Mouse (Mus musculus): ENCODE data around the gene Gramd1b. TPM values are rescaled to one million over a fixed set of nuclear protein-coding genes. Genes with fewer than 3 reads are reported as not detected.

Gene Gramd1b
- polyA plus RNA-seq, 1 experiment from 2014 or later = 5.2 TPM

DNA sequence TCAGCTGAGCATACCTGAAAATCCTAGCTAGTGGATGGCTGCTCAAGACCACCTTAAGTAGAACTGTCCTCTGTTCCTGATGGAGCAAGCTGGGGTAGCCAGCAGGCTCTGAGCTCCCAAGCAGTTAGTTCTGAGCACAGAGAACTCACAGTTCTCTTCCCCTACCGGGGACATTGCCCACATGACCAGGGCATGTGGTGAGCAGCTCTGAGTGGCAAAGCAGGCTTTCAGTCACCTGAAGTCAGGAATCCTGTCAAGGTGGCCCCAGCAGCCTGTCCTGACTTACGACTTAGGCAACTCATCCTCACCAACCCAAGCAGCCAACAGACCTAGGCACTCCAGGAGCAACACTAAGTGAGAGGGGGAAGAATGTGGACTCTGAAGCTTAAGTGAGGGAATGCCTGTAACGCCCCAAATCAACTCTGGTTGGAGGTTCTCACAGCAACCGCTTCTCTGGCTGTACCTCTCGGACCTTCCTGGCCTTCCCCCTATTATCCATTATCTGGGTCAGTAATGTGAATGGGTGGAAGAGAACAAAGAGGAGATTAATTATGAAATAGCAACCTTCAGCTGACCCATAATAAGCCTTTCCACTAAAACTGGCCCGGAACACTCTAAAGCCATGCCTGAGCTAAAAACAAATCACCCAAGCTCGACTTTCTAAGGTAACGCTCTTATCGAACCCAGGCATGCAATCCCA lies 154.3 kb downstream of the Gramd1b start:
- H3K9me3 ChIP-seq = no peaks in the 10 kb centered on the region
- no peak overlapping the region; the same call in 1 of the 2 replicates for H3K9ac ChIP-seq (replicated peaks)
- 0 out of 2 replicates have a peak, but pooled peaks have one; percentile 27 for ATAC-seq (ENCODE audit: insufficient number of reproducible peaks, insufficient read depth, low FRiP score, low TSS enrichment, low read depth)
- no peak overlapping the region for H3K4me3 ChIP-seq (replicated peaks)
- 0 out of 2 replicates have a peak, but pooled peaks cover 4% of the 10 kb centered on the region for H3K27me3 ChIP-seq
- no peaks in the 10 kb centered on the region for H3K36me3 ChIP-seq
- peaks cover 15% of the 10 kb centered on the region for H3K4me1 ChIP-seq (replicated peaks)
- H3K27ac ChIP-seq = no peak overlapping the region
- 77% methylated on average over 9 of the region's 9 CpGs for WGBS
- peak overlapping the region; percentile 49; the same call in 1 of the 2 replicates for H3K4me2 ChIP-seq

DNA sequence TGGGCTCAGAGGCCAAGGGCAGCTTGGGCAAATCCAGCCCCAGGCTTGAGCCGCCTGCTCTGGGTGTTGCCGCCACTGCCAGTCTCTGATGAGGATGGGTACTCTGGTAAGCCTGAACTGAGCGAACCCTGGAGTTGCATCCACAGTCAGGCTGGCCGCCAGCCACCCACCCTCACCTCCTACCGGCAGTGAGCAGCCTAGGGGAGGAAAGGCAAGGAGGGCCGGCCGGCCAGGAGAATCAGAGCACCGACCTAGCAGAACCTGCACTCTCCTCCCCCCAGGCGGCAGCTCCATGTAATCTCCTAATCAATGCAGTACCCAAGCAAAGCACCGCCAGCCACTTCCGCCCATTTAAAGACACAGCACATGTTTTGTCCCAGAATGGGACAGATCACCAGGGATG lies 155.0 kb downstream of the Gramd1b start:
- H3K36me3 ChIP-seq = no peaks in the 10 kb centered on the region
- WGBS = 10% methylated on average over 11 of the region's 11 CpGs
- H3K4me1 ChIP-seq (replicated peaks) = peaks cover 11% of the 10 kb centered on the region
- no peaks in the 10 kb centered on the region for H3K9me3 ChIP-seq
- H3K4me2 ChIP-seq = peak overlapping the region; percentile 49
- H3K27me3 ChIP-seq = 0 out of 2 replicates have a peak, but pooled peaks cover 4% of the 10 kb centered on the region
- peak overlapping the region; percentile 2 for H3K4me3 ChIP-seq (replicated peaks)
- peak overlapping the region; percentile 13; the same call in 1 of the 2 replicates for H3K9ac ChIP-seq (replicated peaks)
- ATAC-seq (ENCODE audit: insufficient number of reproducible peaks, insufficient read depth, low FRiP score, low TSS enrichment, low read depth) = peak; percentile 66
- H3K27ac ChIP-seq = no peak overlapping the region

DNA sequence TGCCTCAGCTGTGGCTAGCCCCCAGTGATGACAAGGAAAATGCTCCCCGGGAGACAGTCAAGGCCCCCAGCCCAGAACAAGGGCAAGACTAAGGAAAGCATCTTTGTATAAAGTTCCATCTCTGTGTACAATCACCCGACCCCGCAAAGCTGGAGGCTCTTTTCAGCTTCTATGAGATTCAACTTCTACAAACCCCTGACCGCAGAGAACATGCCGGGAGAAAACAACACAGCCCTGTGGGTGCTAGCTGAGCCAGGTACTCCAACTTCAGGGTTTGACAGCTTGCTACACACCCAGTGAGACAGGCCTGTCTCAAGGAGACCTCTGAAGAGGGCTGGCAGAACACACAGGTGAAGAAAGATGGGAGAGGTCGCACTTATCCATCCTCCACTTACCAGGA lies 155.7 kb downstream of the Gramd1b start:
- no peak overlapping the region for H3K27ac ChIP-seq

DNA sequence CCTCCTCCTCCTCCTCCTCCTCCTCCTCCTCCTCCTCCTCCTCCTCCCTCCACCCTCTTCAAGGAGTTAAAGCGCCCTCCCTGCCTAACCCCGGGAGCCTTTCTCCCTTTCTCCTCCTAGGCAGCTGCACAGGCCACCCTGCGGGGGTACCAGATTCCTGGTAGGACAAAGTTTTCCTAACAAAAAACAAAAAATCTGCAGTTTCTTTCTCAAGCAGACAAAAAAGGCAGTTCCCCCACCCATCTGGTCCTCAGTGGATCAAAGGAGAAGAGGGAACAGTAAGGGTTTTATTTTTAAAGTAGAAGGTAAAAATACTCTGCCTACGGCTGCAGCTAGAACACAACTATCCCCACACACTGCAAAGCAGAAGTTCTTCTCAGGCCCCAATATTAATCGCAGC lies 156.2 kb downstream of the Gramd1b start:
- peaks cover 11% of the 10 kb centered on the region for H3K4me1 ChIP-seq (replicated peaks)
- ATAC-seq (ENCODE audit: insufficient number of reproducible peaks, insufficient read depth, low FRiP score, low TSS enrichment, low read depth) = no peak
- H3K4me2 ChIP-seq = no peak overlapping the region
- no peak overlapping the region for H3K9ac ChIP-seq (replicated peaks)
- no peak overlapping the region for H3K27ac ChIP-seq
- no peaks in the 10 kb centered on the region for H3K36me3 ChIP-seq
- H3K9me3 ChIP-seq = no peaks in the 10 kb centered on the region
- WGBS = 49% methylated on average over 4 of the region's 5 CpGs
- 0 out of 2 replicates have a peak, but pooled peaks cover 4% of the 10 kb centered on the region for H3K27me3 ChIP-seq
- H3K4me3 ChIP-seq (replicated peaks) = no peak overlapping the region

More for the DNA sequence above, 155.7 kb downstream of the Gramd1b start:
- Histone ChIP-seq H3K9ac (replicated peaks) (no peak overlapping the region), H3K36me3 (no peaks in the 10 kb centered on the region), H3K4me1 (replicated peaks) (peaks cover 11% of the 10 kb centered on the region), H3K4me3 (replicated peaks) (no peak overlapping the region), H3K4me2 (no peak overlapping the region), H3K27me3 (0 out of 2 replicates have a peak, but pooled peaks cover 4% of the 10 kb centered on the region), H3K9me3 (no peaks in the 10 kb centered on the region)
- ATAC-seq (ENCODE audit: insufficient number of reproducible peaks, insufficient read depth, low FRiP score, low TSS enrichment, low read depth) = no peak
- WGBS = 75% methylated on average over 6 of the region's 6 CpGs

DNA sequence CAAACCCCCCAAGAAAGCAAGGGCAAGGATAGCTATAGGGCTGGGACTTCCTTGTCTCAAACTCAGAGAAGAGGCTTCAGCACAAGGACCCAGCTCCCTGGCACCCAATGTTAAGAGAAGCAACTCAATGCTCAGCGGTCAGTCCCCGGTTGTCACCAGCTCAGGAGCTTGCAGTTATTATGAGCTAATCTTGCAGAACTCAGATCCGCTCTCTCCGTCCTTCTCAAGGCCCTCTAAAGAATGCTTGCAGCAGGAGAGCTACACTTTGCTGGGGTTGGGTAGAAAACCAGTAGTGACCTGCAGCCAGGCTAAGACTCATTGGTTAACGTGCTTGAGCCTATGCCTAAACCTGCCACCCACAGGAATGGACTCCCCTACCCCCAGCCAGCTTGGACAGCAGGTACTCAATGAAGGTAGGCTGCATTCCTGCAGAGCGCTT lies 156.6 kb downstream of the Gramd1b start:
- Histone ChIP-seq H3K9ac (replicated peaks) (no peak overlapping the region), H3K27ac (no peak overlapping the region), H3K36me3 (no peaks in the 10 kb centered on the region), H3K4me1 (replicated peaks) (peaks cover 11% of the 10 kb centered on the region), H3K9me3 (no peaks in the 10 kb centered on the region), H3K27me3 (0 out of 2 replicates have a peak, but pooled peaks cover 4% of the 10 kb centered on the region), H3K4me3 (replicated peaks) (no peak overlapping the region), H3K4me2 (no peak overlapping the region)
- ATAC-seq (ENCODE audit: insufficient number of reproducible peaks, insufficient read depth, low FRiP score, low TSS enrichment, low read depth) = no peak
- WGBS = 76% methylated on average over 6 of the region's 6 CpGs

DNA sequence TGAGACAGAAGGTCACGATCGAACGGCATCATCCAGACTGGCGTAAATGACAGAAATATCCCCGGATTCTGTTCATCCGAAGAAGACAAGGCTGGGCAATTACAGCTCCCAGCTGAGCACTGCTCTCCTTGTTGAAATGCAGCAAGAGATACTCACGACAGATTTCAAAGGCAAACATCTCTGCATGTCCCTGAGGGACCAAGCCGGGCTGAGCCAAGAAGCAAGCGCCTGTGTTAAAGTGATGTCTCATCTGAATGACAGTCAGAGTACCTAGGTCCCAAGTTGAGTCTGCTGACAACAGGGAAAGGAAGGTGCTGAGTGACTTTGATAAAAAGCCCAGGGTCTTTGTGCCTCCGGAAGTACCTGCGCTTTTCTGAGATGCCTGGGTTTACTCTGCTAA lies 157.1 kb downstream of the Gramd1b start:
- Histone ChIP-seq H3K4me2 (no peak overlapping the region), H3K9me3 (no peaks in the 10 kb centered on the region), H3K4me3 (replicated peaks) (no peak overlapping the region), H3K27me3 (0 out of 2 replicates have a peak, but pooled peaks cover 4% of the 10 kb centered on the region), H3K36me3 (no peaks in the 10 kb centered on the region), H3K4me1 (replicated peaks) (peaks cover 11% of the 10 kb centered on the region), H3K9ac (replicated peaks) (no peak overlapping the region), H3K27ac (no peak overlapping the region)
- 89% methylated on average over 11 of the region's 11 CpGs for WGBS
- no peak for ATAC-seq (ENCODE audit: insufficient number of reproducible peaks, insufficient read depth, low FRiP score, low TSS enrichment, low read depth)

DNA sequence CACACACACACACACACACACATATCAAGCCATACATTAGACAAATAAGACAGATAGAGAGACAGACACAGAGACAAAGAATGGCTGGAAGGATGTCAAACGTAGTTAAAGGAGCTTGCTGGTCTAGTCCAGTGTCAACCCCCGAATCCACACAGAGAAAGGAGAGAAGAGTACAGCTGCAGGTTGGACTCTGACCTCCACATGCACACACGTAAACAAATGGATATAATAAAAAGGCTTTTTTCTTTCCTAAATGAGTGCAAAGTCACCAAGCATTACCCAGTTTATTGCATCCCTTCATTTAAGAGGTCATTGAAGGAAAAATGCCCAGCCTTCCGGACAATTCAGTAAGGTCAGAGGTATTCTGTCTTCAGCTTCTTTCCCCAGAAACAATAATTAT lies 161.0 kb downstream of the Gramd1b start:
- no peaks in the 10 kb centered on the region for H3K27me3 ChIP-seq

DNA sequence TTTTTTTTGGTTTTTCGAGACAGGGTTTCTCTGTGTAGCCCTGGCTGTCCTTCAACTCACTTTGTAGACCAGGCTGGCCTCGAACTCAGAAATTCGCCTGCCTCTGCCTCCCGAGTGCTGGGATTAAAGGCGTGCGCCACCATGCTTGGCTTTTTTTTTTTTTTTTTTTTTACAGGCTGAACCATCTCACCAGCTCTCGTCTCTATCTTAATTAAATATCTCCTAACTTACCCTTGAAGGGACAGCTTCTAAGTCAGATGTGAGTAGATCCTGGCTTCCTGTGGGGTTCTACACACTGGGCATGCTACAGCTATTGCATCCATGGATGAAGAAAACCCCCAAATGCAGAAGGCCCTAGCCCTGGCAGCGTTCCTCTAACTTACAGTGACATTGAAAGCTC lies 164.4 kb downstream of the Gramd1b start:
- no peak overlapping the region for H3K4me2 ChIP-seq
- no peak overlapping the region for H3K9ac ChIP-seq (replicated peaks)
- no peaks in the 10 kb centered on the region for H3K4me1 ChIP-seq (replicated peaks)
- H3K36me3 ChIP-seq = no peaks in the 10 kb centered on the region
- H3K27me3 ChIP-seq = no peaks in the 10 kb centered on the region
- H3K4me3 ChIP-seq (replicated peaks) = no peak overlapping the region
- 84% methylated on average over 8 of the region's 8 CpGs for WGBS
- ATAC-seq (ENCODE audit: insufficient number of reproducible peaks, insufficient read depth, low FRiP score, low TSS enrichment, low read depth) = no peak
- no peak overlapping the region for H3K27ac ChIP-seq
- H3K9me3 ChIP-seq = no peaks in the 10 kb centered on the region

More for the DNA sequence above, 161.0 kb downstream of the Gramd1b start:
- H3K4me2 ChIP-seq = no peak overlapping the region
- H3K9me3 ChIP-seq = no peaks in the 10 kb centered on the region
- H3K36me3 ChIP-seq = no peaks in the 10 kb centered on the region
- 55% methylated on average over 4 of the region's 4 CpGs for WGBS
- H3K27ac ChIP-seq = no peak overlapping the region
- no peak overlapping the region for H3K4me3 ChIP-seq (replicated peaks)
- H3K4me1 ChIP-seq (replicated peaks) = no peaks in the 10 kb centered on the region
- no peak for ATAC-seq (ENCODE audit: insufficient number of reproducible peaks, insufficient read depth, low FRiP score, low TSS enrichment, low read depth)
- H3K9ac ChIP-seq (replicated peaks) = no peak overlapping the region

DNA sequence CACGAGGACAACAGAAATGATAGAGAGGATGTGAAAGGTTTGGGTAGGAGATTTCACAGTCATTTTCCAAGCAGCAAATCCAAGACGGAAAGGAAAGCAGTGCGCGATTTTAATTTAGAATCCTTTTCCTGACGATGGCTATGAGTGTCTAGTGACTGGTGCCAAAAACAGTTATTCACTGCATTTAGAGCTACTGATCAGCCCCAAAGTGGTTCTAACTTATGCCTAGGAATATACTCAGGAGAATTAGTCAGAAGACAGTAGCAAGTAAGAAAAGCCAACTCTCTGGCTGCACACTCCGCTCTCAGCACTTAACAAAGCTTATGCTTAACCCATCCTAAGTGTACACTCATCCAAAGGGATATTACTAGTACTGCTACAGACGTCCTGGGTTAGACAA lies 166.9 kb downstream of the Gramd1b start:
- Histone ChIP-seq H3K27me3 (no peaks in the 10 kb centered on the region), H3K4me2 (no peak overlapping the region), H3K27ac (no peak overlapping the region), H3K9me3 (no peaks in the 10 kb centered on the region), H3K36me3 (no peaks in the 10 kb centered on the region), H3K9ac (replicated peaks) (no peak overlapping the region), H3K4me3 (replicated peaks) (no peak overlapping the region), H3K4me1 (replicated peaks) (no peaks in the 10 kb centered on the region)
- no peak for ATAC-seq (ENCODE audit: insufficient number of reproducible peaks, insufficient read depth, low FRiP score, low TSS enrichment, low read depth)
- WGBS = 89% methylated on average over 7 of the region's 7 CpGs

DNA sequence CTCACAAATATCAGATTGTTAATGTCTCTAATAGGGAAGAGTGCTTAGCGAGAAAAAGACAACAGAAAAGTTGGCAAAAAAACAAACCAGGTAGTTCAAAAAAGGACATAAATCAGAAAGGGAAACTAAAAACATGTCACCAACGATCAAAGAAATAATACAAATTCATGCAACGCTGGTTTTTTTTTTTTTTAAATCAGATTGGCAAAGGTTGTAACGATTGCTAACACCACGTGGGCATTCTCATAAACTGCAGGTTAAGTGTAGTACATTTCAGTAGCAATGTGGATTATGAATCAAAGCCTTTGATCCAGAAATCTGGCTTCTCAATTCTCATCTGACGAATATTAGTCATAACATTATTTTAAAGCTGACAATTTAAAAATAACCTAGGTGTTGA lies 169.2 kb downstream of the Gramd1b start:
- WGBS = 78% methylated on average over 6 of the region's 6 CpGs
- no peak overlapping the region for H3K4me3 ChIP-seq (replicated peaks)
- H3K27me3 ChIP-seq = no peaks in the 10 kb centered on the region
- H3K9me3 ChIP-seq = no peaks in the 10 kb centered on the region
- no peak for ATAC-seq (ENCODE audit: insufficient number of reproducible peaks, insufficient read depth, low FRiP score, low TSS enrichment, low read depth)
- H3K27ac ChIP-seq = no peak overlapping the region
- no peaks in the 10 kb centered on the region for H3K4me1 ChIP-seq (replicated peaks)
- H3K4me2 ChIP-seq = no peak overlapping the region
- H3K36me3 ChIP-seq = no peaks in the 10 kb centered on the region
- H3K9ac ChIP-seq (replicated peaks) = no peak overlapping the region

DNA sequence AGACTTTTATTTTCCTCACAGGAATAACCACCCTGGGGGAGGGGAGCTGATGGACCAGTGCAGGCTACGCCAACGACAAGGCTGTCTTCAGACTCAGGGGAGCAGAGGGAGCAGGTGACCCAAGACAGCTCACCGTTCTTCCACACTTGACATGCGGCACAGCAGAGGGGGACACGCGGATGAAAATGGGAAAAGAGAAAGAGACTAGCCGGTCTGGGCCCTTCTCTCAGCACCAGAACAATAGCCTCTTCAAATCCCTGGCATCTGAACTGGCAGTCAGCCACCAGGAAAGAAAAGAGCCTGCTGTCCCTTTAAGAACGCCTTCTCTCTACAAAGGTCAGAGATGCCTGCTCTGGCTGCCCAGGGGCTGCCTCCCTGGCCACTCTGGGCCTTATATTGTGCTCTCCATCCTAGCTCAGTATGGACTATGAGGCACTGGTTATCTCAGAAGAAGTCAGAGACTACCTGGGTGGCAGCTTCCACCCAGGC lies 172.7 kb downstream of the Gramd1b start:
- Histone ChIP-seq H3K9ac (replicated peaks) (no peak overlapping the region), H3K27ac (no peak overlapping the region), H3K4me2 (no peak overlapping the region), H3K27me3 (no peaks in the 10 kb centered on the region), H3K4me1 (replicated peaks) (no peaks in the 10 kb centered on the region), H3K9me3 (no peaks in the 10 kb centered on the region), H3K36me3 (no peaks in the 10 kb centered on the region), H3K4me3 (replicated peaks) (no peak overlapping the region)
- ATAC-seq (ENCODE audit: insufficient number of reproducible peaks, insufficient read depth, low FRiP score, low TSS enrichment, low read depth) = no peak
- WGBS = 80% methylated on average over 8 of the region's 8 CpGs

Data from limb, embryonic 12.5 days (tissue).